26 mouse cellular contexts compared by ENCODE assay signal in genomic region chr3:136150886-136151285, GRCm38 (mm10).
DNase-seq lines count a peak whose midpoint lies in the region; TF ChIP-seq lines count a peak whose summit lies in the region.
"Had no signal": no experiment of that assay in that cellular context is flagged by ENCODE, and none has a peak within 500 bp of the region (broad histone marks: within the 10 kb centered on the region; RNA-seq: fewer than 3 reads in every experiment).

No protein-coding gene starts in this region.

- no peak for TF ChIP-seq CTCF in gastrocnemius, adult 2 months (IDR thresholded peaks at IDR 0.05)

- no peak overlapping the region for H3K27ac ChIP-seq in gastrocnemius, adult 2 months
- H3K27ac ChIP-seq: embryonic facial prominence, embryonic 13.5 days; embryonic facial prominence, embryonic 15.5 days; forebrain, embryonic 13.5 days; forebrain, embryonic 15.5 days had no signal

- intact Hi-C loops in gastrocnemius, adult 2 months (cut with DNase I): no loop called here

- no peaks in the 10 kb centered on the region for H3K79me2 ChIP-seq in myocyte (ENCODE audit: control insufficient read depth, insufficient read depth)

- no peak overlapping the region for H3ac ChIP-seq in myocyte (ENCODE audit: control insufficient read depth, insufficient read length)

- H3K4me2 ChIP-seq in myocyte (ENCODE audit: low read depth): no peak overlapping the region
- H3K4me2 ChIP-seq: embryonic facial prominence, embryonic 13.5 days; embryonic facial prominence, embryonic 15.5 days; forebrain, embryonic 13.5 days; forebrain, embryonic 15.5 days had no signal

- no peak for TF ChIP-seq POLR2A in myocyte (IDR thresholded peaks at IDR 0.05; ENCODE audit: insufficient read length, low read depth)

- no peaks in the 10 kb centered on the region for H3K27me3 ChIP-seq in myocyte (ENCODE audit: control insufficient read depth, insufficient read depth, insufficient read length)
- H3K27me3 ChIP-seq: CH12.LX; embryonic facial prominence, embryonic 13.5 days; embryonic facial prominence, embryonic 15.5 days; forebrain, embryonic 13.5 days; forebrain, embryonic 15.5 days; Patski had no signal

- DNase-seq in 3T3-L1 (ENCODE audit: low read depth, low spot score): peak; percentile 71
- DNase-seq in Muller cell, postnatal 12 days (ENCODE audit: inconsistent ontology term): peak; percentile 27
- DNase-seq in adipocyte (ENCODE audit: low spot score): peak; percentile 37
- no peak for DNase-seq in embryo, embryonic 10 days (ENCODE audit: low spot score)
- no peak for DNase-seq in gastrocnemius, adult 2 months
- DNase-seq in T-cell, adult 2 months (ENCODE audit: low spot score): no peak
- DNase-seq: adrenal gland, adult 8-10 months; adrenal gland, postnatal 14 days; adrenal gland, postnatal 36 days; B cell, adult 2 months; cerebellum, adult 11-12 months; cerebellum, adult 2 months; cerebellum, adult 9-10 months; cerebellum, postnatal 10 days; cerebellum, postnatal 25 days; embryo, embryonic 11 days; forebrain, postnatal 0 days had no signal

- no peaks in the 10 kb centered on the region for H3K36me3 ChIP-seq in myocyte (ENCODE audit: control insufficient read depth, insufficient read depth)
- H3K36me3 ChIP-seq: embryonic facial prominence, embryonic 13.5 days; embryonic facial prominence, embryonic 15.5 days; forebrain, embryonic 15.5 days; G1E had no signal

- H3K4me3 ChIP-seq in myocyte: no peak overlapping the region
- H3K4me3 ChIP-seq in gastrocnemius, adult 2 months: no peak overlapping the region
- H3K4me3 ChIP-seq: embryonic facial prominence, embryonic 13.5 days; embryonic facial prominence, embryonic 15.5 days; erythroblast, embryonic 14.5 days; forebrain, embryonic 13.5 days; forebrain, embryonic 15.5 days had no signal

TF ChIP-seq in myocyte, 11 proteins besides CTCF, POLR2A, EP300 and RAD21:
- TF ChIP-seq E2F4 (IDR thresholded peaks at IDR 0.05; ENCODE audit: insufficient read depth): no peak
- TF ChIP-seq TCF3 (IDR thresholded peaks at IDR 0.05; ENCODE audit: insufficient read length, low read depth): no peak
- TF ChIP-seq MAX (IDR thresholded peaks at IDR 0.05; ENCODE audit: low read depth): no peak
- no peak for TF ChIP-seq SRF (IDR thresholded peaks at IDR 0.05; ENCODE audit: control insufficient read depth, insufficient read length, low read depth)
- TF ChIP-seq USF1 (IDR thresholded peaks at IDR 0.05; ENCODE audit: low read depth): peak; percentile 3
- TF ChIP-seq MYOG (IDR thresholded peaks at IDR 0.05; ENCODE audit: control insufficient read depth in 1 of 3, insufficient read depth in 1 of 3, insufficient read length in 2 of 3, low read depth in 2 of 3): no peak
- TF ChIP-seq TCF12 (IDR thresholded peaks at IDR 0.05; ENCODE audit: insufficient read depth, poor library complexity, severe bottlenecking): no peak
- TF ChIP-seq POLR2AphosphoS2 (IDR thresholded peaks at IDR 0.05; ENCODE audit: insufficient read length, low read depth): no peak
- no peak for TF ChIP-seq MYOD1 (IDR thresholded peaks at IDR 0.05; ENCODE audit: control insufficient read depth in 1 of 3, insufficient read length in 2 of 3, low read depth in 2 of 3)

Comparison
In these comparisons a context has a peak if more than half of its experiments do, and no peak if none do; other contexts are left out.
1. DNase-seq: peak in 3T3-L1 (single experiment), Muller cell, postnatal 12 days (single experiment) and adipocyte (single experiment); none in embryo, embryonic 10 days (single experiment), gastrocnemius, adult 2 months (single experiment) and T-cell, adult 2 months (single experiment).